Mouse (Mus musculus): ENCODE data around the gene 1500009L16Rik. TPM values are rescaled to one million over a fixed set of nuclear protein-coding genes. Genes with fewer than 3 reads are reported as not detected.
A peak's percentile ranks its signal among the peaks of the same experiment; 100 is the strongest.

Gene 1500009L16Rik
- 10 to 100 TPM; 16.2 to 19.1 TPM for total RNA-seq (2021)

GRCm38 (mm10) chr10:83722579-83723031, at the start of gene 1500009L16Rik:
Gene 1500009L16Rik (plus strand): TSS chr10:83722865.
- peak; percentile 50 to 54 for DNase-seq (ENCODE audit: low spot score in 2 of 2)
- intact Hi-C loops (cut with DNase I): no loop called here

DNA sequence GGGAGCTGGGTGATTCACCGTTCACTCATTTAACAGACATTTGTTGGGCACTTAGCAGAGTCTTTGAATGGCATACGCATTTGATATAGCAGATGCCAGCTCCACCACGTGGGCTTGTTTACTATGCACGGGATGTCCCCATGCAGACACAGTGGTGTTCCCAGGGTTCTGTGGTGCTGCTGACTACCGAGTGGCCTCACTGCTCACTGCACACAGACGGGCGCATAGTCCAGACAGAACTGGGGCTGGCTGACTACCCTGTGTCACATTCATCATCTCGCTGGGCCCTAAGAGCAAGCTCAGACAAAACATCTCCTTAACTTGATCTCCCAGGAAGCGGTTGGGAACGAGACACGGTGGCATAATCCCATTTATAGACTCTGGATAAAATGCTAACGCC, 41.3 kb upstream of the 1500009L16Rik start:
- intact Hi-C loops (cut with DNase I): no loop called here
- DNase-seq (ENCODE audit: low spot score in 2 of 2): no peak

DNA sequence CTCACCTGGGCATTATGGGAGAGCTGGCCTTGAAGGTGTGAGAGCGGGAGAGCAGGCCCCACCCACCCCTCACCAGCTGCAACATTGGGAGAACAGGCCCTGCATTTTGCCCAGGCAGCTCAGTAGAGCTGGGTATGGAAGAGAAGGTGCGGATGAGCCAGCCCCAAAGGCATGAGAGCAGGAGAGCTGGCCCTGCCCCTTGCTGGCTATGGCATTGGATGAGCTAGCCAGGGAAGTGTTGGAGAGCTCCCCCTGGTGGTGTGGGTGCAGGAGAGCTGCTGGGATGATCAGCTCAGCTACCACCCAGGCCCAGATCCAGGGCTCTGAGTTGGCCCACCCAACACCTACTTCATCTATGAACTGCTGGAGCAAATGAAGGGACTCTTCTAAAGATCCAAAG, 34.5 kb upstream of the 1500009L16Rik start:
- intact Hi-C loops (cut with DNase I): no loop called here
- DNase-seq (ENCODE audit: low spot score in 2 of 2): no peak

GRCm38 (mm10) chr10:83692175-83692895, 30.3 kb upstream of the 1500009L16Rik start:
- DNase-seq (ENCODE audit: low spot score in 2 of 2): no peak
- intact Hi-C loops (cut with DNase I): no loop called here

GRCm38 (mm10) chr10:83696226-83696625, 26.4 kb upstream of the 1500009L16Rik start:
- no peak for DNase-seq (ENCODE audit: low spot score in 2 of 2)
- intact Hi-C loops (cut with DNase I): no loop called here

GRCm38 (mm10) chr10:83706628-83707027, 16.0 kb upstream of the 1500009L16Rik start:
- no peak for DNase-seq (ENCODE audit: low spot score in 2 of 2)
- intact Hi-C loops (cut with DNase I): no loop called here

- intact Hi-C loops (cut with DNase I): no loop called here
- no peak for DNase-seq (ENCODE audit: low spot score in 2 of 2)
Measured at GRCm38 (mm10) chr10:83709920-83710319, 12.7 kb upstream of the 1500009L16Rik start.

GRCm38 (mm10) chr10:83711769-83712168, 10.9 kb upstream of the 1500009L16Rik start:
- no peak for DNase-seq (ENCODE audit: low spot score in 2 of 2)
- intact Hi-C loops (cut with DNase I): no loop called here

GRCm38 (mm10) chr10:83718855-83719474, 3.7 kb upstream of the 1500009L16Rik start:
- intact Hi-C loops (cut with DNase I): no loop called here
- DNase-seq (ENCODE audit: low spot score in 2 of 2): no peak

DNA sequence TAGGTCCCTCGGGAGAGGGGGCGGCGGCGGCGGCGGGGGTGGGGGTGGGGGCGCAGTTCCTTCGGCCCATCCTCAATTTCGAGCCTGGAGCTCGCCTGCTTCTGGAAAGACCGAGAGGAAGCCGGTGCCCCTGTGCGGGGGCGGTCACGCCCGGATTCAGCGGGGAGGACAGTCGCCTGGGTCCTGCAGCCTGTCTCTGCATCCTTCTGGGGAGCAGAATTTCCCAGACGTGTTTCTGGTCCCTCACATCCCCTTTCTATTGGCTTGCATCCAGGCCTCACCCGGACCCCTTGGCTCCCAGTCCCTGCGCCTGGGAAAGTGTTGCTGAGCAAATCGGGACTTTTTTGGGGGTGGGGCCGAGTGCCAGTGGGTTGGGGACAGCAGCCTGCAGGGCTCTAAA, 390 bp downstream of the 1500009L16Rik start:
- peak in 1 of 2 experiments; percentile 13 for DNase-seq (ENCODE audit: low spot score in 2 of 2)
- intact Hi-C loops (cut with DNase I): no loop called here

DNA sequence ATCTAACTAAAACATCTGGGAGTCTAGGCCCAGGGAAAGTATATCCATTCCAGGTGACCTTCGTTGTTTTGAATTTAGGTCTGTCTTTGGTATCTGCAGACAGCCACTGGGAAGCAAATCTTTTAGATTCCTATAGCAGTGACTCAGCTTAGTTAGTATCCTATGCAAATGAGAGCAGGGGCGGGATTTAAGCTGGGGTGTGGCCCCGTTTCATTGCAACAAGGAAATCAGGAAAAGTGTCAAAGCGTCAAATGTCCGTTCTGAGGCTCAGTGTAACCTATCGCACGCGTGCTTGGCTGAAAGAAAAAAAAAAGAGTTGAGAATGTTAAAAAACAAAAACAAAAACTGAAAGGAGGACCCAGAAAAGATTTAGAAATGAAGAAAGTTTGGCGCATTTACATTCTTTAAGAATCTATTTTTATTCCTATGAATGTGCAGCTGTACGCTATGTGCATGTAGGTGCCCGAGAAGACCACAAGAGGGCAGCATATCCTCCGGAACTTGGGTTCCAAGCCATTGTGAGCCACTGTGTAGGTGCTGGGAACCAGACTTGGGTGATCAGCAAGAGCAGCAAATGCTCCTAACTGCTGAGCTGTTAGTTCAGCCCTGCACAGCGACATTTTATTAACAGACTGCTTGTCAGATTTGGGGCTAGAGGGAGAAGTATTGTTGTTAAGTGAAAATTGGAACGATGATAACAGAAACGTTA, 1.8 kb downstream of the 1500009L16Rik start:
- no peak for DNase-seq (ENCODE audit: low spot score in 2 of 2)
- intact Hi-C loops (cut with DNase I): no loop called here

- intact Hi-C loops (cut with DNase I): no loop called here
Measured at GRCm38 (mm10) chr10:83726164-83726563, 3.5 kb downstream of the 1500009L16Rik start.

GRCm38 (mm10) chr10:83727846-83728245, 5.2 kb downstream of the 1500009L16Rik start:
- intact Hi-C loops (cut with DNase I): no loop called here
- DNase-seq (ENCODE audit: low spot score in 2 of 2): no peak

More at GRCm38 (mm10) chr10:83726164-83726563, 3.5 kb downstream of the 1500009L16Rik start:
- no peak for DNase-seq (ENCODE audit: low spot score in 2 of 2)

DNA sequence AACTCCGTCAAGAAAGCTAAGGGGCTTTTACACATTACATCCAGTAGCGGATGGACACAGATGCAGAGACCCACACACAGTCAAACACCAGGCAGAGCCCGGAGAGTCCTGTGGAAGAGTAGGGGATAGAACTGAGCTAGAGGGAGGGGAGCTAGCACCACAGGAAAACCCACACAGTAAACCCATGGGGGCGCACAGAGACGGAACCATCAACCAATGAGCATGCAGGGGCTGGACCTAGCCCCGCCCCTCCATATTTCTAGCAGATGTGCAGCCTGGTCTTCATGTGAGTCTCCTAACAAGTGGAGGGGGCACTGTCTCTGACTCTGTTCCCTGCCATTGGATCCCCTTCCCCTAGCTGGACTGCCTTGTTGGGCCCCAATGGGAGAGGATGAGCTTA, 5.9 kb downstream of the 1500009L16Rik start:
- intact Hi-C loops (cut with DNase I): no loop called here
- no peak for DNase-seq (ENCODE audit: low spot score in 2 of 2)

- intact Hi-C loops (cut with DNase I): no loop called here
Measured at GRCm38 (mm10) chr10:83729076-83729475, 6.4 kb downstream of the 1500009L16Rik start.

GRCm38 (mm10) chr10:83729492-83729891, 6.8 kb downstream of the 1500009L16Rik start:
- DNase-seq (ENCODE audit: low spot score in 2 of 2): peak; percentile 81 to 84
- intact Hi-C loops (cut with DNase I): no loop called here

More at GRCm38 (mm10) chr10:83729076-83729475, 6.4 kb downstream of the 1500009L16Rik start:
- DNase-seq (ENCODE audit: low spot score in 2 of 2): no peak

GRCm38 (mm10) chr10:83733725-83734124, 11.1 kb downstream of the 1500009L16Rik start:
- intact Hi-C loops (cut with DNase I): no loop called here
- no peak for DNase-seq (ENCODE audit: low spot score in 2 of 2)

DNA sequence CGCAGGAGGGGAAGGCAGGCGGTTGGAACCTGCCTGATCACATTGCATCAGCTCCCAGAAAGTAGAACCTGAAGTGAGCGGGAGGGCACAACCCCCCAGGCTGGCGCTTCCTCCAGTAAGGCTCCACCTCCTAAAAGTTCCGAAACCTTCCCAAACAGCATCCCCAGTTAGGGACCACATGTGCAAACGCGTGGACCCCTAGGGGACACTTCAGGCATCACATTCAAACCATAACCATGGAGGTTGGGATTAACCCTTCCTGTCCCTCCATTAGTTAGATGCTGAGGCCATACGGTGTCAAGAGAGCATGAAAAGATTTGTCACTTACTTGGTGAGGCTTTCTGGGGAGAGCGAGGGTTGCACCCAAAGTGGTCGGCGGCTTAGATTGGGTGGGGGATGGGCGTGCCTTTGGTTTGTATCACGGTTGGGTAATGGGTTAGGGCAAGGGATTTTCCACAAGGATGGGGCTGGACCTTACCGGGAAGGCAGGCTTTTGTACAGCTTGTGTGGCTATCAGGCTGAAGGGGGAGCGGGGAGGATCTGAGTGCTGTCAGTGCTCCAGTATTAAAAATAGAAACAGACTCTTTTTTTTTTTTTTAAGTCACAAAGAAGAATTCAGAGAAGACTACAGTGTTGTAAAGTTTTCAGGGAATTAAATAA, 16.5 kb downstream of the 1500009L16Rik start:
- no peak for DNase-seq (ENCODE audit: low spot score in 2 of 2)
- intact Hi-C loops (cut with DNase I): no loop called here

DNA sequence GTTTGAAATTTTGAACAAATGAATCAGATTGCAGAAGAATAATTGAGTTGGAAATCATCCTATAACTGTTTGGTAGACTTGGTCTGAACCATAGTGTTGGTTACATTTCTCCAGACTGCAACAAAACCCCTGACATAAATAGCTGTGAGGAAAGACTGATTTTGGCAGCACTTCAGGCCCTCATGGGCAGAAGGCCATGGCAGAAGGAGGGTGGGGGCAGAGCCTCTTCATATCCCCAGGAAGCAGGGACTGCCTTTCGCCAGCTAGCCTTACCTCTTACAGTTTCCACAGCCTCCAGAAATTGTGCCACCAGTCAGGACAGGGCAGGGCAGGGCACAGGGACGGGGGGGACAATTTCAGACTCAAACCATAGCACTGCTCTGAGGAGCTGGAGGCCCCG, 22.0 kb downstream of the 1500009L16Rik start:
- no peak for DNase-seq (ENCODE audit: low spot score in 2 of 2)
- intact Hi-C loops (cut with DNase I): no loop called here

- intact Hi-C loops (cut with DNase I): no loop called here
Measured at GRCm38 (mm10) chr10:83753056-83753455, 30.4 kb downstream of the 1500009L16Rik start.

More at GRCm38 (mm10) chr10:83753056-83753455, 30.4 kb downstream of the 1500009L16Rik start:
- no peak for DNase-seq (ENCODE audit: low spot score in 2 of 2)

Measured in left cerebral cortex, postnatal 36 days (tissue).